Mouse (Mus musculus) embryonic facial prominence, embryonic 12.5 days (tissue): ENCODE results near the gene Vps37c. TPM values are rescaled to one million over a fixed set of nuclear protein-coding genes. Genes with fewer than 3 reads are reported as not detected.

Experiments
- ATAC-seq: fragments of 200-750 bp; cut with Nextera tagmentation; 2 replicates; pipeline ENCODE4 v1.8.0; 2017; ENCODE audit not compliant: insufficient number of reproducible peaks, insufficient read depth, low FRiP score, low TSS enrichment
- H3K27ac ChIP-seq: fragments of 300-500 bp; sonication (generic); 2 replicates; pipeline ENCODE4 v1.5.1; 2016; ENCODE audit warnings: mild to moderate bottlenecking
- H3K27me3 ChIP-seq: fragments of 300-500 bp; sonication (generic); 2 replicates; pipeline ENCODE4 v1.6.1; 2016; ENCODE audit warnings: mild to moderate bottlenecking, moderate library complexity
- H3K36me3 ChIP-seq: fragments of 300-500 bp; sonication (generic); 2 replicates; pipeline ENCODE4 v1.6.1; 2016; ENCODE audit warnings: mild to moderate bottlenecking
- H3K4me1 ChIP-seq: fragments of 300-500 bp; sonication (generic); 2 replicates; pipeline ENCODE4 v1.6.1; 2016
- H3K4me2 ChIP-seq: fragments of 300-500 bp; sonication (generic); replicated peaks from 2 replicates; pipeline ENCODE4 v1.6.1; 2016; ENCODE audit warnings: mild to moderate bottlenecking, moderate library complexity
- H3K4me3 ChIP-seq: fragments of 300-500 bp; sonication (generic); 2 replicates; pipeline ENCODE4 v1.5.1; 2016; ENCODE audit warnings: mild to moderate bottlenecking
- H3K9ac ChIP-seq: fragments of 300-500 bp; sonication (generic); 2 replicates; pipeline ENCODE4 v1.6.1; 2016; ENCODE audit warnings: mild to moderate bottlenecking, moderate library complexity
- H3K9me3 ChIP-seq: fragments of 300-500 bp; sonication (generic); 2 replicates; pipeline ENCODE4 v1.6.1; 2016; ENCODE audit warnings: mild to moderate bottlenecking, moderate library complexity
- WGBS: fragments of 180-500 bp; shearing (Covaris S2); methylation state at CpG from one replicate; pipeline ENCODE4 v1.1.7; 2016; 5-methylcytosine and 5-hydroxymethylcytosine counted together
- polyA plus RNA-seq: library from polyadenylated mRNA; unstranded; fragments of >200 nt; fragmentation: Nextera tagmentation; extraction: Ambion mirVana; gene quantifications from 2 replicates; pipeline ENCODE4 v1.2.1, GENCODE M21; 2016

The Vps37c gene
- polyA plus RNA-seq, 1 experiment from 2014 or later, result 35.0 TPM

DNA sequence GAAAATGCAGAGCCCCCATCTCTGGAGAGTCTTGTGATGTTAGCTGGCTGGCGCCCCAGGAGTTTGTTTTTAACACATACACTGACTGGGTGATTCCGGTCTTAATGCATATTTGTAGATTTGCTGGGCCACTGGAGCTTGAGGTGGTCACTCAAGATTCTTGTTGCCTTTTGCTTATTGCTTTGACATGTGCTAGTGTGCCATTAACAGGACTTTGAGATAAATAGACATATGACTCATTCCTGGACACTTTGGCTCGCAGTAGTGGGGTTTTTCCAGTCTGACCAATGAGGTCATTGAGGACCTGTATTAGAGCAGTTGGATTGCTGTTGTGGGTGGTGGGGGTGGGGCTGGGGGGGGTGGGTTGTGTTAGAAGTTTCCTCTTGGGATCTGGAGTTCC lies 1.8 kb downstream of the Vps37c start:
- no peak for ATAC-seq
- no peaks in the 10 kb centered on the region for H3K9me3 ChIP-seq
- H3K4me3 ChIP-seq, result 0 out of 2 replicates have a peak overlapping the region, but pooled peaks have one; percentile 73
- H3K9ac ChIP-seq, result no peak overlapping the region
- H3K4me1 ChIP-seq, result peaks cover 20% of the 10 kb centered on the region
- no peaks in the 10 kb centered on the region for H3K36me3 ChIP-seq
- 0 out of 2 replicates have a peak overlapping the region, but pooled peaks have one; percentile 81 for H3K4me2 ChIP-seq
- H3K27me3 ChIP-seq, result no peaks in the 10 kb centered on the region
- no peak overlapping the region for H3K27ac ChIP-seq
- 84% methylated on average over 3 of the region's 3 CpGs for WGBS

GRCm38 (mm10) chr19:10691121-10691520 lies 2.6 kb downstream of the Vps37c start:
- H3K4me2 ChIP-seq, result no peak overlapping the region
- 88% methylated on average over 4 of the region's 4 CpGs for WGBS
- no peak overlapping the region for H3K4me3 ChIP-seq
- H3K27ac ChIP-seq, result no peak overlapping the region
- no peaks in the 10 kb centered on the region for H3K9me3 ChIP-seq
- no peaks in the 10 kb centered on the region for H3K27me3 ChIP-seq
- no peaks in the 10 kb centered on the region for H3K36me3 ChIP-seq
- H3K4me1 ChIP-seq, result peaks cover 27% of the 10 kb centered on the region
- H3K9ac ChIP-seq, result no peak overlapping the region
- no peak for ATAC-seq

- Histone ChIP-seq H3K4me2 (no peak overlapping the region), H3K4me3 (no peak overlapping the region), H3K4me1 (peaks cover 28% of the 10 kb centered on the region), H3K9ac (no peak overlapping the region), H3K36me3 (no peaks in the 10 kb centered on the region), H3K27ac (no peak overlapping the region), H3K9me3 (no peaks in the 10 kb centered on the region), H3K27me3 (no peaks in the 10 kb centered on the region)
- 72% methylated on average over 3 of the region's 3 CpGs for WGBS
- ATAC-seq, result no peak
Observed at GRCm38 (mm10) chr19:10691660-10692059, 3.1 kb downstream of the Vps37c start.

DNA sequence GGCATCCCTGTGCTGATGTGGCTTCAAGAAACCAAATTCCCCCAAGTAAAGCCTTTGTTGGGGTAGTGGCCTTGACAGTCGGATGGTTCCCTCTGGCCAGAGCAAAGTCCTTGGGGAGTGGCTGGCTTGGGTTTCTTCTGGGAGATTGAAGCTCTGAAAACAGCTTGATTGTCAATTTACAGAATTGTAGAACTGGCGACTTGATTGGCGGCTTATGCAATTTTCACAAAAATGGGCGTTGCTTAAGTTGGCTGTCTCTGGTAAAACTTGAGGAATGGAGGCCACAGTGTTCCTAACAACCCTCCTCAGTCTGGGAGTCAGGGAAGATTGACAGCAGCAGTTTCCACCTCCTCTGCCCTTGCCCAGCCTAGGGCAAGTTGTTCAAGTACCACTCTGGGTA lies 3.8 kb downstream of the Vps37c start:
- 90% methylated on average over 4 of the region's 4 CpGs for WGBS
- peaks cover 31% of the 10 kb centered on the region for H3K4me1 ChIP-seq
- H3K9me3 ChIP-seq, result no peaks in the 10 kb centered on the region
- no peaks in the 10 kb centered on the region for H3K36me3 ChIP-seq
- ATAC-seq, result no peak
- H3K27ac ChIP-seq, result no peak overlapping the region
- H3K4me2 ChIP-seq, result no peak overlapping the region
- H3K27me3 ChIP-seq, result no peaks in the 10 kb centered on the region
- no peak overlapping the region for H3K9ac ChIP-seq
- H3K4me3 ChIP-seq, result no peak overlapping the region

DNA sequence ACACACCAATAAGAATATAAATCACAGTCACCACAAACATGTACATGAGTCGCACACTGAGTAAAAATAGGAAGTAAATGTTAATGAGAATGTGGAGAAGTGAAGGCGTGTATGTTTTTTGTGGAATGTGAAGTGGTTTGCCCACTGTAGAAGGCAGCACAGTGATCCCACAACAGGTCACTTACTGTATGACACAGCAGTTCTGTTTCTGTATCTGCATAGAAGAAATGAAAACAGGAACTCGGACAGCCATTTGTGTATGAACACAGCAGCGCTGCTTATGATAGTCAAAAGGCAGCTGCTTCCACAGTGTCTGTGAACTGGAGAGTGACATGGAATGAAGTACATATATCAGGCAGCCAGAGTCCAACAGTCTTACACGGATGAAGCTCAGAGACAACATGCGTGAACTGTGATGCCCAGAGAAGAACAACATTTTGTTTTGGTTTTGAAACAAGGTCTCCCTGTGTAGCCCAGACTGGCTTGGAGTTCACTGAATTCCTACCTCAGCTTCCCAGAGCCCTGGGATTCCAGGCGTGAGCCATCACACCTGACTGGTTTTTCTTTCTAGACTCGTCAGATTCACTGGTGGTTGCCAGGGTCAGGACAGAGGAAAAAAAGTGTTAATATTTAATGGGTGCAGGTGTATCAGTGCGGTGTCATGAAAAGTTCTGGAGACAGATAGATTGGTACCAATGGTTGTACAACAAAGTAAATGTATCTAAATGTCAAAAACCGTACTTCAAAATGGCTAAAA lies 5.6 kb downstream of the Vps37c start:
- ATAC-seq, result no peak
- no peak overlapping the region for H3K9ac ChIP-seq

DNA sequence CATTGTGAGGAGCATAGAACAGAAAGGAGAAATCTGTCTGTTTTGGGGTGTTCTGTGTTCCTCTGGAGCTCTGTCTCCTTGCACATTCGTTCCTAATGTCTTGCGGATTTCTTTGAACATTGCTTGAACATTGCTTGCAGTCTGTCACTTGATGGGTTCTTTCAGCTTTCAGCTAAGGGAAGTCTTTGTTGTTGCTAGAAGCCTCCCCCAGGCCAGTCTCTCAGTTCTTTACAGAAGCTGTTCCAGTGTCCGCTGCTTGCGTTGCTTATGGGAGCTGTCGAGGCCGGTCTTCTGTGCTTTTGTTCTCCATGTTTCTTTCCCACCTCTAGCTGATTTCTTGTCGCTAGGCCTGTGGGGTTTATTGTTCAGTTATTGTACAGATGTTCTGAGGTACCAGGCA lies 7.3 kb downstream of the Vps37c start:
- Histone ChIP-seq H3K9me3 (no peaks in the 10 kb centered on the region), H3K4me2 (no peak overlapping the region), H3K27ac (no peak overlapping the region), H3K27me3 (no peaks in the 10 kb centered on the region), H3K9ac (no peak overlapping the region), H3K4me1 (peaks cover 31% of the 10 kb centered on the region), H3K36me3 (no peaks in the 10 kb centered on the region), H3K4me3 (no peak overlapping the region)
- 35% methylated on average over 7 of the region's 7 CpGs for WGBS
- ATAC-seq, result no peak

More for the DNA sequence above, 5.6 kb downstream of the Vps37c start:
- H3K27me3 ChIP-seq, result no peaks in the 10 kb centered on the region
- H3K27ac ChIP-seq, result no peak overlapping the region
- no peaks in the 10 kb centered on the region for H3K9me3 ChIP-seq
- WGBS, result 88% methylated on average over 10 of the region's 10 CpGs
- no peak overlapping the region for H3K4me2 ChIP-seq
- no peak overlapping the region for H3K4me3 ChIP-seq
- H3K36me3 ChIP-seq, result no peaks in the 10 kb centered on the region
- H3K4me1 ChIP-seq, result peaks cover 34% of the 10 kb centered on the region

GRCm38 (mm10) chr19:10698131-10698991 lies 9.8 kb downstream of the Vps37c start:
- Histone ChIP-seq H3K27ac (peak overlapping the region; percentile 11; the same call in 1 of the 2 replicates), H3K9me3 (no peaks in the 10 kb centered on the region), H3K4me1 (peaks cover 31% of the 10 kb centered on the region), H3K27me3 (no peaks in the 10 kb centered on the region), H3K36me3 (no peaks in the 10 kb centered on the region), H3K4me3 (no peak overlapping the region), H3K9ac (no peak overlapping the region), H3K4me2 (no peak overlapping the region)
- 71% methylated on average over 9 of the region's 9 CpGs for WGBS
- ATAC-seq, result no peak

DNA sequence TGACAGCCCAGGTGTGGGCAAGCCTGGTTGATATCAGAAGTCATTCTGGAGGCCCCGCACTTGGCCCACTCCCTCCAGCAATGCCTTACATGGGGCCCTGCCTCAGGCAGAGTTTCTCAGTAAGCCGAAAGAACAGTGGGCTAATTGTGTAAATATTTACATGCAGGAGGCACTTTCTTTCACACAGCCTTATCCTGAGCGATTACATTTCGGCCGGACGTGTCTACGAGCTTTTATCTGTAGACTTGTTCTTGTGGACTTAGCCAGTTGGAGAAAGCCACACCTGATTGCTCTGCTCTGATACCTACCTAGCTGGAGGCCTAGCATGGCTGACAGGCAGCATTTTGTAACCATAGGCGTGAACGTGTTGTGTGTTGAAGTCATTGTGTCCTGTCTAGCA lies 11.3 kb downstream of the Vps37c start:
- WGBS, result 68% methylated on average over 9 of the region's 9 CpGs
- H3K4me1 ChIP-seq, result peaks cover 31% of the 10 kb centered on the region
- H3K9me3 ChIP-seq, result no peaks in the 10 kb centered on the region
- no peak overlapping the region for H3K4me3 ChIP-seq
- H3K9ac ChIP-seq, result no peak overlapping the region
- no peaks in the 10 kb centered on the region for H3K27me3 ChIP-seq
- ATAC-seq, result no peak
- H3K4me2 ChIP-seq, result no peak overlapping the region
- no peak overlapping the region for H3K27ac ChIP-seq
- no peaks in the 10 kb centered on the region for H3K36me3 ChIP-seq

GRCm38 (mm10) chr19:10701013-10701726 lies 12.6 kb downstream of the Vps37c start:
- 67% methylated on average over 6 of the region's 6 CpGs for WGBS
- Histone ChIP-seq H3K36me3 (0 out of 2 replicates have a peak, but pooled peaks cover under 1% of the 10 kb centered on the region), H3K9me3 (no peaks in the 10 kb centered on the region), H3K27ac (no peak overlapping the region), H3K4me1 (peaks cover 22% of the 10 kb centered on the region), H3K27me3 (no peaks in the 10 kb centered on the region), H3K4me3 (no peak overlapping the region), H3K4me2 (no peak overlapping the region), H3K9ac (no peak overlapping the region)
- no peak for ATAC-seq

DNA sequence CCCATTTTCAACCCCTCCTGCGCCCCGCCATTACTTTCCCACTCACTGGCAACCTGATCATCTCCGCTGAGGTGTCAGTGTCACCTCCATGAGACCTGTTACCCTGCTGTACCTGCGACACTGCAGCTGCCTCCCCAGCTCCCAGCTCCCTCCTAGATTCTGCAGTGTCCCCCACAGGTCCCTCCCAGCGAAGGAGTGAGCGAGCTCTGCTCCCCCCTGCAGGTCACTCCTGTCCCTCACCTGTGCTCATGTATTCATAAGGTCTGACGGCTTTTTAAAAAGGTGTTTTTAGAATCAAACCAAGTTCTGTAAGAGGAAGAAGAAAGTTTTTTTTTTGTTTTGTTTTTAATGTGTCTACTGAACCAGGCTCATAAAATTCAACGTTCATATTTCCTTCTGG lies 13.6 kb downstream of the Vps37c start:
- no peak overlapping the region for H3K27ac ChIP-seq
- H3K9ac ChIP-seq, result no peak overlapping the region
- H3K9me3 ChIP-seq, result no peaks in the 10 kb centered on the region
- H3K36me3 ChIP-seq, result peaks cover 10% of the 10 kb centered on the region
- peaks cover 20% of the 10 kb centered on the region for H3K4me1 ChIP-seq
- no peak overlapping the region for H3K4me3 ChIP-seq
- no peak overlapping the region for H3K4me2 ChIP-seq
- 78% methylated on average over 8 of the region's 8 CpGs for WGBS
- ATAC-seq, result no peak
- no peaks in the 10 kb centered on the region for H3K27me3 ChIP-seq

DNA sequence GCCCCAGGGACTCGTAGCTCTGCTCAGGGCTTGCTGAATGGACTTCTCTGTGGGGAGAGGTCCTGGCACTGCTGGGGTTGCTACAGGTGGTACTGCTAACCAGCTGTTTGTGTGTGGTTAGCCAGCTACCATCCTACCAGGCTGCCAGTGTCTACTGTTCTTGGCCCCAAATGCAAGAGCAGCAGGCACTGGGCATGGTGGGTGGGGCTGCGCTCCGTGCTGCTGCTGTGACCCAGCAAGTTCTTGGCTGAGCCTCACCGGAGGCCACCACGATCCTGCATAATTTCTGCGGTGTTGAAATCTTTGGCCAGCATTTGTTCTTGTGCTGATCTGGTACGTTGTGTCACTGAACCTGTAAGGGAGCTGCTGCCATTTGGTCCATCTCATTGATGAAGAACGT lies 14.9 kb downstream of the Vps37c start:
- Histone ChIP-seq H3K27me3 (no peaks in the 10 kb centered on the region), H3K4me2 (no peak overlapping the region), H3K4me3 (no peak overlapping the region), H3K27ac (no peak overlapping the region), H3K36me3 (peaks cover 21% of the 10 kb centered on the region), H3K9ac (no peak overlapping the region), H3K4me1 (peaks cover 14% of the 10 kb centered on the region), H3K9me3 (no peaks in the 10 kb centered on the region)
- ATAC-seq, result no peak
- 88% methylated on average over 8 of the region's 8 CpGs for WGBS
